Mouse (Mus musculus) midbrain, embryonic 12.5 days (tissue): ENCODE measurements at regions not wholly inside any gene's neighbourhood (a gene's known extent, or its start where the extent isn't known, plus 50 kb on each side); places are given as distances from the start of the nearest gene placed in this dataset.

Source experiments
- ATAC-seq: fragments of 200-750 bp; cut with Nextera tagmentation; 2 replicates; pipeline ENCODE4 v1.8.0; 2017; ENCODE audit warnings: low read depth, moderate TSS enrichment, moderate library complexity; ENCODE audit not compliant: low FRiP score
- H3K27ac ChIP-seq: fragments of 300-500 bp; sonication (generic); replicated peaks from 2 replicates; pipeline ENCODE4 v1.5.1; 2016; ENCODE audit warnings: mild to moderate bottlenecking
- H3K27me3 ChIP-seq: fragments of 300-500 bp; sonication (generic); 2 replicates; pipeline ENCODE4 v1.6.1; 2016; ENCODE audit warnings: mild to moderate bottlenecking
- H3K36me3 ChIP-seq: fragments of 300-500 bp; sonication (generic); 2 replicates; pipeline ENCODE4 v1.6.1; 2016
- H3K4me1 ChIP-seq: fragments of 300-500 bp; sonication (generic); 2 replicates; pipeline ENCODE4 v1.6.1; 2016
- H3K4me2 ChIP-seq: fragments of 300-500 bp; sonication (generic); replicated peaks from 2 replicates; pipeline ENCODE4 v1.6.1; 2016; ENCODE audit warnings: mild to moderate bottlenecking, moderate library complexity
- H3K4me3 ChIP-seq: fragments of 300-500 bp; sonication (generic); 2 replicates; pipeline ENCODE4 v1.5.1; 2016; ENCODE audit warnings: mild to moderate bottlenecking
- H3K9ac ChIP-seq: fragments of 300-500 bp; sonication (generic); replicated peaks from 2 replicates; pipeline ENCODE4 v1.6.1; 2016; ENCODE audit warnings: mild to moderate bottlenecking, moderate library complexity
- H3K9me3 ChIP-seq: fragments of 300-500 bp; sonication (generic); 2 replicates; pipeline ENCODE4 v1.6.1; 2016; ENCODE audit warnings: mild to moderate bottlenecking
- WGBS: fragments of 180-500 bp; shearing (Covaris S2); methylation state at CpG from one replicate; pipeline ENCODE4 v1.1.7; 2016; 5-methylcytosine and 5-hydroxymethylcytosine counted together

GRCm38 (mm10) chr19:50766171-50766570 is 87.7 kb upstream of the Sorcs1 start:
- Histone ChIP-seq H3K4me2 (no peak overlapping the region), H3K4me3 (no peak overlapping the region), H3K27ac (no peak overlapping the region), H3K9ac (no peak overlapping the region), H3K4me1 (no peaks in the 10 kb centered on the region), H3K27me3 (no peaks in the 10 kb centered on the region), H3K36me3 (no peaks in the 10 kb centered on the region), H3K9me3 (no peaks in the 10 kb centered on the region)
- 40% methylated on average over 2 of the region's 2 CpGs for WGBS
- peak; percentile 88 for ATAC-seq
